Mouse (Mus musculus) lung, embryonic 14.5 days (tissue): ENCODE measurements at regions not wholly inside any gene's neighbourhood (a gene's known extent, or its start where the extent isn't known, plus 50 kb on each side); places are given as distances from the start of the nearest gene placed in this dataset.

Source experiments
- ATAC-seq: fragments of 200-750 bp; cut with Nextera tagmentation; 2 replicates; pipeline ENCODE4 v1.8.0; 2017; ENCODE audit warnings: mild to moderate bottlenecking, moderate TSS enrichment, moderate library complexity; ENCODE audit not compliant: insufficient read depth
- DNase-seq: peaks from one replicate; pipeline ENCODE4 v3.0.0-alpha.2; 2015
- H3K27ac ChIP-seq: fragments of 300-500 bp; sonication (generic); 2 replicates; pipeline ENCODE4 v1.5.1; 2014; ENCODE audit warnings: low read depth, mild to moderate bottlenecking, moderate library complexity
- H3K27me3 ChIP-seq: fragments of 300-500 bp; sonication (generic); 2 replicates; pipeline ENCODE4 v1.6.1; 2014; ENCODE audit warnings: low read length, control low read depth; ENCODE audit not compliant: insufficient read depth
- H3K36me3 ChIP-seq: fragments of 300-500 bp; sonication (generic); 2 replicates; pipeline ENCODE4 v1.6.1; 2014; ENCODE audit warnings: control low read depth; ENCODE audit not compliant: insufficient read depth
- H3K4me1 ChIP-seq: fragments of 300-500 bp; sonication (generic); 2 replicates; pipeline ENCODE4 v1.6.1; 2014; ENCODE audit warnings: antibody characterized with exemption, control low read depth; ENCODE audit not compliant: insufficient read depth
- H3K4me2 ChIP-seq: fragments of 300-500 bp; sonication (generic); 2 replicates; pipeline ENCODE4 v1.6.1; 2014; ENCODE audit warnings: mild to moderate bottlenecking
- H3K4me3 ChIP-seq: fragments of 300-500 bp; sonication (generic); 2 replicates; pipeline ENCODE4 v1.5.1; 2014; ENCODE audit warnings: low read depth, low read length
- H3K9ac ChIP-seq: fragments of 300-500 bp; sonication (generic); 2 replicates; pipeline ENCODE4 v1.6.1; 2014
- H3K9me3 ChIP-seq: fragments of 300-500 bp; sonication (generic); 2 replicates; pipeline ENCODE4 v1.6.1; 2016; ENCODE audit warnings: low read depth, low read length, control low read depth
- CTCF ChIP-seq: IDR thresholded peaks from 2 replicates; pipeline ENCODE4 v1.5.1; 2016; ENCODE audit warnings: antibody characterized with exemption, low read depth
- WGBS: fragments of 180-500 bp; shearing (Covaris S2); extraction: QIAGEN DNeasy Blood & Tissue Kit; methylation state at CpG from one replicate; pipeline ENCODE4 v1.1.7; 2014; 5-methylcytosine and 5-hydroxymethylcytosine counted together

- H3K9ac ChIP-seq = no peak overlapping the region
- no peaks in the 10 kb centered on the region for H3K9me3 ChIP-seq
- H3K4me3 ChIP-seq = no peak overlapping the region
- TF ChIP-seq CTCF = no peak
- H3K4me1 ChIP-seq = no peaks in the 10 kb centered on the region
- no peak overlapping the region for H3K27ac ChIP-seq
- H3K4me2 ChIP-seq = no peak overlapping the region
- DNase-seq (no peak), ATAC-seq (no peak)
- no peaks in the 10 kb centered on the region for H3K36me3 ChIP-seq
- H3K27me3 ChIP-seq = no peaks in the 10 kb centered on the region
- WGBS = 47% methylated on average over 4 of the region's 4 CpGs
Observed at GRCm38 (mm10) chr19:15644786-15645185, 302.4 kb downstream of the Psat1 start.

- H3K9ac ChIP-seq = no peak overlapping the region
- no peak overlapping the region for H3K4me3 ChIP-seq
- no peaks in the 10 kb centered on the region for H3K36me3 ChIP-seq
- no peaks in the 10 kb centered on the region for H3K4me1 ChIP-seq
- peak; percentile 90 for DNase-seq
- H3K9me3 ChIP-seq = no peaks in the 10 kb centered on the region
- no peaks in the 10 kb centered on the region for H3K27me3 ChIP-seq
- H3K27ac ChIP-seq = no peak overlapping the region
- TF ChIP-seq CTCF = peak; percentile 96
- no peak overlapping the region for H3K4me2 ChIP-seq
- ATAC-seq = peak; percentile 36; the same call in 1 of the 2 replicates
- WGBS = 19% methylated on average over 6 of the region's 6 CpGs
Observed at GRCm38 (mm10) chr19:15617233-15617915, 329.8 kb downstream of the Psat1 start.

- no peak overlapping the region for H3K4me3 ChIP-seq
- WGBS = 50% methylated on average over 19 of the region's 19 CpGs
- no peak overlapping the region for H3K27ac ChIP-seq
- TF ChIP-seq CTCF = no peak
- ATAC-seq (peak; percentile 87), DNase-seq (peak; percentile 69)
- no peaks in the 10 kb centered on the region for H3K36me3 ChIP-seq
- H3K9me3 ChIP-seq = no peaks in the 10 kb centered on the region
- no peaks in the 10 kb centered on the region for H3K27me3 ChIP-seq
- H3K9ac ChIP-seq = no peak overlapping the region
- H3K4me2 ChIP-seq = peak overlapping the region; percentile 16; the same call in 1 of the 2 replicates
- no peaks in the 10 kb centered on the region for H3K4me1 ChIP-seq
Observed at GRCm38 (mm10) chr19:15614648-15615561, 332.2 kb downstream of the Psat1 start.

- no peaks in the 10 kb centered on the region for H3K27me3 ChIP-seq
Observed at GRCm38 (mm10) chr19:15611137-15611758, 335.9 kb downstream of the Psat1 start.

GRCm38 (mm10) chr19:15606440-15606839 is 340.7 kb downstream of the Psat1 start:
- H3K36me3 ChIP-seq = no peaks in the 10 kb centered on the region
- no peak overlapping the region for H3K4me2 ChIP-seq
- H3K9ac ChIP-seq = no peak overlapping the region
- ATAC-seq (no peak), DNase-seq (no peak)
- WGBS = 66% methylated on average over 4 of the region's 4 CpGs
- H3K27ac ChIP-seq = no peak overlapping the region
- no peak overlapping the region for H3K4me3 ChIP-seq
- H3K27me3 ChIP-seq = no peaks in the 10 kb centered on the region
- no peaks in the 10 kb centered on the region for H3K4me1 ChIP-seq
- TF ChIP-seq CTCF = no peak
- no peaks in the 10 kb centered on the region for H3K9me3 ChIP-seq

More at GRCm38 (mm10) chr19:15611137-15611758, 335.9 kb downstream of the Psat1 start:
- no peak for TF ChIP-seq CTCF
- Histone ChIP-seq H3K4me2 (no peak overlapping the region), H3K36me3 (no peaks in the 10 kb centered on the region), H3K27ac (no peak overlapping the region), H3K4me1 (no peaks in the 10 kb centered on the region), H3K9ac (no peak overlapping the region), H3K9me3 (no peaks in the 10 kb centered on the region), H3K4me3 (no peak overlapping the region)
- 60% methylated on average over 13 of the region's 13 CpGs for WGBS
- ATAC-seq (no peak), DNase-seq (no peak)

GRCm38 (mm10) chr19:15592821-15593220 is 354.3 kb downstream of the Psat1 start:
- H3K4me3 ChIP-seq = no peak overlapping the region
- 71% methylated on average over 2 of the region's 2 CpGs for WGBS

More at GRCm38 (mm10) chr19:15592821-15593220, 354.3 kb downstream of the Psat1 start:
- no peak for TF ChIP-seq CTCF
- no peak overlapping the region for H3K4me2 ChIP-seq
- ATAC-seq = no peak
- no peak overlapping the region for H3K9ac ChIP-seq
- H3K27me3 ChIP-seq = no peaks in the 10 kb centered on the region
- no peaks in the 10 kb centered on the region for H3K9me3 ChIP-seq
- no peaks in the 10 kb centered on the region for H3K36me3 ChIP-seq
- DNase-seq = no peak
- H3K27ac ChIP-seq = no peak overlapping the region
- no peaks in the 10 kb centered on the region for H3K4me1 ChIP-seq
